Mouse (Mus musculus): ENCODE measurements at regions not wholly inside any gene's neighbourhood (a gene's known extent, or its start where the extent isn't known, plus 50 kb on each side); places are given as distances from the start of the nearest gene placed in this dataset.

DNA sequence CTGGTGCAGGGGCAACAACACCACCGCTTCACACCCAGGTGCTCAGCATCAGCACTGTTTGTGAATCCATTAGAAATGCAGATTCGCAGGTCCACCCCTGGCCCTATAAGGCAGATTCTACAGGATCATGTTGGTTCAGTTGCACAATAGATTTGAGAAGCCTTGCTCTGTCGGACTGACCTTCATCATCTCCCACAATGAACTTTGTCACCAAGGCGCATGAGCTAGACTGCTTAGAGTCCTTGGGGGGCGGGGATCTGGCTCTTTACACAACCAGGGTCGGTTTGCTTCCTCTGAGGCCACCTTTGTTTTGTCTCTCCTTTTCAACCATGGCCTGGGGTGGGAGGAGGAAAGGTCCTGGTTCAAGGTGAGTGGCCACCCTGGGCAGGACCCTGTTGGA is 209.7 kb downstream of the Igsf11 start:
- no peak for DNase-seq (ENCODE audit: low spot score)

DNA sequence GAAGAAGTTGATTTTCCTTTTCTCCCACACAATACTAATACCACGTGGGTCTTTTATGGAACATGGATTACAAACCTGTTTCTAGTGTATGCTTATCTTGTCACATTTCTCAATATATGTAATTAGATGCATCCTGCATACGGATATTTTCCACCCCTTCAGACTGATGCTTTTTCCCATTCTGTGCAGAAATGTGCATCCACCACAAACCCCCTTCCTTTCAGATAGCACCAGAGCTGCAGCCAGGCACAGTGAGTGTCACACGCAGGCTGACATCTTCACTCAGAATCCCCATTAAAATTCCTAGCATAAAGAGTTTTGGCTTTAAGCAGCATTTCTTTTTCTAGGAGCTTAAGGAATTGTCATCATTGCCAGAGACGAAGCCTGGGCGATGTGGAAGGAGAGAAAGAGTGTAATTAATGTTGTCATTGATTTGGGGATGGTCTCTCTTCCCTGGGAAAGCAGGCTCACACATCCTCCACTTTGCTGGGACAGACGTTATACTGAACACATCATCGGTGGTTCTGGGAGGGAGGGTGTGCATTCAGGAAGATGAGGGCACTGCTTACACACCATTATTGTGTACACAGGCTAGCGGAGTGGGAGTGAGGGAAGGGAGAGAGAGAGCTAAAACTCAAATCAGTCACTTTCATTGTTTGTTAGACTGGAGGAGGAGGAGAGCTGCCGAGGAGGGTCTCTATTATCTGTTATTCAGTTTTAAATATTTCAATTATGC is 211.1 kb downstream of the Igsf11 start:
- DNase-seq (ENCODE audit: low spot score): no peak

DNA sequence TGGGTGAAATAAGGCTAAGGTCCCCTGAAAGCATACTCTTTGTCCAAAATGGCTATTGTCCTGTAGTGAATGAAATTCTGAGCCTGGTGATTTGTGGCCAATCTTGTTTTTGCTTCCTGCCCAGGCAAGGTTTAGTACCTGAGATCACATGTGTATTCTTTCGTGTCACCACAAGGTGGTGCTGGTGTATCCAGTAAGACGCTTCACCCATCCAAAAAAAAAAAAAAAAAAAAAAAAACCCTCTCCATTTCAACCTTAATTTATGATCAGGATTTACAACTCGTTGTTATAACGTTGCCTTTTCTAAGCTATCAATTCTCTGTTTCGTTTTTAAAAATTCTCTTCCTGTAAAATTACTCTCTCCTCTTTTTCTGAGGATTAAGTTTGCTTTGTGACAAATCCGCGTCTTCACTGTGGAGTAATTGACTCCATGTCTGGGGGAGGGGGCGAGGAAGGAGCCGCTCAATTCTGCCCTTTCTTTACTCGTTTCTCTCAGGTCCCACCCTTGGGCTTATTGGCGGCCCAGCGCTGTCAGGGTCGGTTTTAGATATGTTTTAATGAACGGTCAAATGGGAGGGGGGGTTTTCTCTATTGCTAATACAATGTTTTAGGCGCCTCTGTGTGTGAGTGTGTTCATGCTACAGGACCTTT is 217.0 kb downstream of the Igsf11 start:
- peak; percentile 36 for DNase-seq (ENCODE audit: low spot score)

DNA sequence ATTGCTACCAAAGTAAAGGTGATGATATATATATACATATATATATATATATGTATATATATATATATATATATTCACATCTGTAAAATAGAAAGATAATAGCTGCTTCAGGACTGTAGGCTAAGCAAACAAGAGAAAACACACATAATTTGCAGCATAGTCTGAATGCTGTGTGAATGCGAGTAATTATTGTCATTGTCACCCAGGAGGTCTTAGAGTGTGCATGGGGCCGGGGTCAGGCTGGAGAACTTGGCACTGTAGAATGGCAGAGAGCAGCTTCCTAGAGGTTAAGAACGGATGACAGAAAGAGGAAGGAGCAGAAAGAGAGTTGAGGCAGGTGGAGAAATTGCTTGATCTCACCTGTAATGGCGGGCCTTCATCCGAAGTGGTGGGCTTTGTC is 217.6 kb downstream of the Igsf11 start:
- no peak for DNase-seq (ENCODE audit: low spot score)

DNA sequence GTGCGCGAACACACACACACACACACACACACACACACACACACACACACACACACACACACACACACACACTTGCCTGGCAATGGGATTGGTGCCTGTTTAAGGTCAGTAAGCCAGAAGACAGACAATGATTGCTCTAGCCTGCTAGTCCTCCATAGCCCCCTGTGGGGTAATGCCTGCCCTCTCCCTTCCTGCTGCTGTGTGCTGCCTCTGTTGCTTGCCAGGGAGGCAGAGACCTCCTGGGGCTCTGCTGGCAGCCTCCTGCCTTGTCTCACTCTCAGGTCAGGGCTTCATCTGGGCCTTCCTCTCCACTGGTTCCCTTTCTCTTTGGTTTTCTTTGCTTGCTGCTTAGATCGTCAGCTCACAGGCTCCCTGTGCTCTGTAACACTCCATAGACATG is 225.6 kb downstream of the Igsf11 start:
- DNase-seq (ENCODE audit: low spot score): no peak

DNA sequence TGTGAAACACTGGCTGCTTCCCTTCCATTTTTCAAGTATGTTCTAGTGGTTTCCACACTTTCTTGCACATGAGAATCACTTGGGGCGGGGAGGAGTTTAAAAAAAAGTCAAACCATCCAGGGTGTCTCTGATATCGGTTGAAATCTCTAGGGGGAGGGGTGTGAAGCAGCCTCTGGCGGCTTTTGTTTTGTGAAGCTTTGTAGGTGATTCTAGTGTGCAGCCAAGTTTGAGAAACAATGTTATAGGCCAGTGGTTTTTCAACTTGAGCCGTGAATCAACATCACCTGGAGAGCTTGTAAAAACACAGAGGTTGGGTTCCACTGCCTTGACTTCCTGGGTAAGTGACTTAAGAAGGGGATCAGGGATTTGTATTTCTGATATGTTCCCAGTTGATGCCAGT is 227.3 kb downstream of the Igsf11 start:
- DNase-seq (ENCODE audit: low spot score): no peak

DNA sequence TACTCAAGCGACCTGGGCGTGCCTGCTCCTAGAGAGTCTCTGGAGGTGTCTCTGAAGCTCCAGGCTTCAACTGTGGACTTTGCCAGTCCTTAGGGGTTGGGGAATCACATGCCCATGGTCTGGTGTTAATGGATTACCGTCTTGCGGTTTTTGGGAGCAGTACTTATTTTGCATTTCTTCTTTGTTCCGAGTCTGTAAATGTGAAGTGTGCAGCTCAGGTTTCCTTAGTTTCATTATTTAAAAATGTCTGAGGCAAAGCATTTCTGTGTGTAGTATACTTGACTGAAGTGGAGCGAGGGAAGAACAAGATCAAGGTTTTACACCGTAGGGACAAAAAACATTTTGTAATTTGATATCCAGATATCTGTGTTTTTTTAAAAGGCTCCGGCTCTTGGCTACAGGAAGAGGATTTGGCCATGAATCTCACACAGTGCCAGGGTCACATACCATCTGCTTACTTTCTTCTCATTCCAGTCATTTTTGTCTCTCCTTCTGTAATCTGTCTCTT is 231.0 kb downstream of the Igsf11 start:
- DNase-seq (ENCODE audit: low spot score): no peak

DNA sequence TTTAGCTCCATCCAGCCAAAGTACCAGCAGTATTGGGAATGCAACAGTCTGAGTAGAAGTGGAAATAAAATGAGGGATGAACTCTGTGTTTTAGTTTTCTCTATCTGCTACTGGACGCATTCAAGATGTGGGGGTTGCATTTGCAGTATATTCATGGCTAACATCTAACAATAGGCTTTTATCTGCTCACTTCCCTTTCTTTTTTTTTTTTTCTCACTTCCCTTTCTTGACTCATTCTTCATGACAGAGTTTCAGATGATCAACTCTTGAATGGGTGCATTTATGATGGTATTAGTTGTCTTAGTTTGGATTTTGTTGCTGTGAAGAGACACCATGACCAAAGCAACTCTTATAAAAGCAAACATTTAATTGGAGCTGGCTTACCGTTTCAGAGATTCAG is 240.0 kb downstream of the Igsf11 start:
- DNase-seq (ENCODE audit: low spot score): no peak

DNA sequence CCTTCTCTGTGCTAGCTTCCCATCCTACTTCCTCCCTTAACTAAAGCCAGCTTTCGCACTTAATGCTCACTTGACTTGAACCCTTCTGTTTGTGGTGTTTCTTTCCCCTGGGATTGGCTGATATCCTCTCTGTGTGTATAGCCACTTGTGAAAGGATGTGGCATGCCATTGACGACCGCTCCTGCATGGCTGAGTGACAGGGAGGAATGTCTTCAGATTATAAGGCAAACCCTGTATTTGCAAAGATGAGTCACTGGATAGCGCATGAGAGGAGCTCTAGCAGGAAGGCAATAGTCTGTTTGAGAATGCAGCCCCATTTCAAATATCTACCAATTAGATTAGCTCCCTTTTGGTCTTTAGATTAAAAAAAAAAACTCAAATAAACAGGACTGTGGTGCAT is 243.3 kb downstream of the Igsf11 start:
- no peak for DNase-seq (ENCODE audit: low spot score)

DNA sequence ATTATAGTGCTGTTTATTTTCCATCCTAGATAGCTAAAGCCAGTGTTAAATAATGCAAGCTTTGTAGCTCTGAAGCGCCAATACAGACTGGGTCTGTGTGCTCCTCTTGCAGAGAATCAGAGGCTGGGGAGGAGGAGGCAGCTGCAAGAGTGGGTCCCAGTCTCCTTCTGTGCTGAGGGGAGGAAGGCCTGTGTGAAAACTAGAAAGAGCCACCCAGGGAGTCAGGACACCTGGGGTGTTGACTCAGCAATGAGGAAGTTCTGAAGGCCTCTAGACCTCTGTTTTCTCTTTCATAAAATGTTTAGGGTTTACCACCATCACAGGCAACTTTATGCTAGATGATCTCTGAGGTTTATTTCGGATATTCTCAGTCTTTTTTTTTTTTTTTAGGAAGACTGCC is 254.7 kb downstream of the Igsf11 start:
- no peak for DNase-seq (ENCODE audit: low spot score)

DNA sequence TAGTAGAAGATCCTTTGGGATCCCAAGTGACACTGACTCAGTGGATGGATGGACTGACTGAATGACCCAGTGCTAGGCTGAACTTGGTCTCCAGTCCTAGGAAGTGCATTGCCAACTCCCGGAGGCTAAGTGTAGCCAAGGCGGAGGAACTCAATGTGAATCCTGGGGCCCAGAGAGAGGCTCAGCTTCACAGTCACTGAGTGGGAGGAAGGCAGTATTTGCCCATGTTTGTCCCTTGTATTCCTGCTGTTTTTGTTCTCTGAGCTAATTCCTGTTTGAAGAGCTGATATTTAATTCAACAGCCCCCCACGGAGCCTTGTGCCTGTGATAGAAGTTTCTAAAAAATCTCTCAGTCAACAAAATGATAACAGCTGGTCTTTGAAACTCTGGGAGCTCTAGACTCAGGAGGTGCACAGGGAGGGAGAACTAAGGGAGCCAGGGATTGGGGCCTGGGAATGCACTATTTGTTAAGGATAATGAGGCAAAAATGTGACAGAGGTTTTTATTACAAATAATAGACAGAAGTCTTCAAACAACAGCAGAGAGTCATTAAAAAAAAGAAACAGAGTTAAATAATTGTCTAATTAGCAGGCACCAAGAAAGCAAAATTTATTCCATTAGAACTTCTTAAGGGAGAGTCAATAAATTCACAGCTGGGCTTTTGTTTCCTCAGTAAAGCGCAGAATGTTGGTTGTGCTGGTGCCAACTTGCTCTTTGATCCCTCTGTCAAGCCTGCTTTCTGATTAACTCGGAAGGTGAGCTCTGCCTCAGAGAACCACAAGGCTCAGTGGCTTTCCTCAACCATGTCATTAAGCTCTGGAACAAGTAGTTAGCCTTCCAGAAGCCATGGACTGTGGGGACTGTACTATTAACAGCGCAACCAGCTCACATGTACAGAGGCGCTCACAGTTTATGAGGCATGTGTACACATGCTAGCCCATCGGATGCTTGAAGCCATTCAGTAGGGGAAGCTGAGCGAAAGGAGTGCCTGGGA is 259.2 kb downstream of the Igsf11 start:
- no peak for DNase-seq (ENCODE audit: low spot score)

DNA sequence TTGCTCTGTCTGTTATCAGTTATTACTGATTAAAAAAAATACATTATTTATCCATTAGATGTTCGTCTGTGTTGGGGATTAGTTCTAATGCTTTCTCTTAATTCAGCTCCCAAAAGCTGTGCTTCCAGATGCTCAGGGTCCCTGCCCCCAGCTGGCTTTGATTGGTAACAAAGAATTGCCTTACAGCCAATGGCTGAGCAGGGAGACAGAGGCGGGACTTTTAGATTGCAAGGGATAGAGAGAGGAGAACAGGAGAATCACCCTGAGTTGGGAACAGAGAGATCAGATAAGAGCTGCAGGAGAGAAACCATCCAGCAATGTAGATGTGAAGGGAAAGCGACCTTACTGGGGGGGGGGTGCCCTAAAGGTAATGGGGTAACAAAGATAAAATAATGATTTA is 266.4 kb downstream of the Igsf11 start:
- DNase-seq (ENCODE audit: low spot score): no peak

DNA sequence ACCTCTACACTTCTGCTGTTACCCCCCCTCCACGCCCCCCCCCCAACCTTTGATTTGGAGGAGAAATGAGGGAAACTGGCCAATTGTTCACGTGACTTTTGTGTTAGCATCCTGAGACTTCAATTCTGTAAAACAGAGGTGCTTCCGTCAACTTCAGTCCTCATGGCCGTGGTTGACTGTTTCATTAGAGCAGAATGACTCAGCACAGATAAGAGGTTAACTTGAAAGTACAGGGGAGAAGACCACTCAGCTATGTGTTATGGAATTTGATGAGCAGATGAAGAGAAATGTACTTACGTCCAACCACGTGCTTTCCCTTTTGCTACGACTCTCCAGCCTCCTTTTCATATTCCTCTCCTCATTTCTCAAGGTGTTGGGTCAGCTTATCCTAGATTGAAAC is 267.3 kb downstream of the Igsf11 start:
- no peak for DNase-seq (ENCODE audit: low spot score)

DNA sequence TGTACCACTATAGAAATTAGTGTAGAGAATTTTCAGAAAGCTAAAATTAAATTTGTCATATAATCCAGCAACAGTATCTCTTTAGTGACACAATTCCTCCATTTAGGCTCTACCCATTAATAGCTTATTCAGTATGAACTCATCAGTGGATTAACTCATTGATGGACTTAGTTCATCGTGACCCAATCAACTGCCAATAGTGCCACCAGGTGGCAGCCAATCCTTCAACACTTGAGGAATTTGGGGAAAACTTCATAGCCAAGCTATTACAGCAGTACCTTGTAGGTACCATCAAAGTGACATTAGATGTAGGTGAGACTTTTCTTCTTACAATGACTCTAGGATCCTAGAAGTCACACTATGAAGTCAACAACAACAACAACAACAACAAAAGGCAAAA is 270.2 kb downstream of the Igsf11 start:
- DNase-seq (ENCODE audit: low spot score): no peak

DNA sequence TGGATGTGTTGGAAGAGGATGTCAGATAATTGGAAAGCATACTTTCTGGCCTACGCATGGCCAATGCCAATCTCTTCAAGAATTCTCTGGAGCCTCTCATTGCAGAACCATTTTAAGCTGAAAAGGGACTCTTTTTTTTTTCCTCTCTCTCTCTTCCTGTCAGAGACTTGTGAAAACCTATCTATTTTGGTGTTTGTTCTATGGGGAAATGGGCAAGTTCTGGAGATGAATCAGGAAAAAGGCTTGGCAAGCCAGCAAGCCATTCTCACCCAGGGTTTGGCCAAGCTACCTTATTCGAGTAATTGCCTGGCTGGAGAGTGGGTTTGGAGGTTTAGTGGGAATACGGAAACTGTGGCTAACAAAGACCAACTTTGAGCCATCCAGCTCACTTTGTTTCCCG is 299.4 kb downstream of the Igsf11 start:
- DNase-seq (ENCODE audit: low spot score): no peak

DNA sequence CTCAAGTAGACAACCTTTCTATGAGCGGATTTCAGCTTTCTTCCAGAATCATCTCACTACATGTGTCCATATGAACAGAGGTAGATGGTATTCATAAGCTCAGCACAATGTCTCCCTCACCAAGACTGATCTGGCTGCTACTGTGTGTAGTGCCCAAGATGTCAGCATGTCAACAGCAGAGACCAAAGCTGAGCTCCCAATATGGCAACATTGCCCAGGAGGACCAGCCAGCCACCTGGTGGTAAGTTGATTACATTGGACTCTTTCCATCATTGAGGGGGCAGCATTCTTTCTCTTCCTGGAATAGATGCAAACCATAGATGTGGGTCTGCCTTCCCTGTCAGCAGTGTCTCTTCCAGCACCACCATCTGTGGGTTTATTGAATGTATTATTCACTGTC is 303.0 kb downstream of the Igsf11 start:
- DNase-seq (ENCODE audit: low spot score): no peak

DNA sequence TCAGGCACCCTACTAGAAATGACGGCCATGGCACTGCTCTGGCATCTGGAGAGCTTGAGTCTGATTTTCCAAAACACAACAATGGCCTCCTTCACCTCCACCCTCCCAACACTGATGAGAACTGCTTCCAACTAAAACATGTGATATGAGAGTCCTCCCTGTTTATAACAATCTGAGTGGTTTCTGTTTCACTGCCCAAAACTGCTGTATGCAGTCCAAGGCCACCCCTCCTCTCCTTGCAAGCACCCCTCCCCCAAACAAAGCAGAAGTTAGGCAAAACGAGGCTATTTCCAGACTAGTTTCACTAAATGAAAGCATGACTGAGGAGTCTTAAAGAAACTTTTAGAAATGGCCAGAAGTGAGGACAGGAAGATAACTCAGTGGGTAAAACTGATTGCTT is 304.4 kb downstream of the Igsf11 start:
- peak; percentile 3 for DNase-seq (ENCODE audit: low spot score)

DNA sequence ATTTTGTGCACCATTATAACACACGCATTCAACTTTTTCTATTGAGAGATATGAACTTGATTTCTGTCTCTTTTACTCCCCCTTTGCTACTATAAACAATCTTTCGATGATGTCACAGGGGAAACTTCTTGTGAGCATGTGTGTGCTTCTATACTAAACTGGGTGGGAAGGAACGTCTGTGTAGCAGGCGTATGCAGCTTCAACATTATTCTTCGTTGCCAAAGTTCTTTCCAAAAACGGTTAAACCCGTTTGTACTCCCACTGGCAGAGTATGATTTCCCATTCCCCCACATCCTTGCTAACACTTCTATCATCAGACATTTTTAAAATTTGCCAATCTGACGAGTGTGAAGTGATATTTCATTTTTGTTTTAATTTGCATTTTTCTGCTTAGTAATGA is 331.1 kb downstream of the Igsf11 start:
- no peak for DNase-seq (ENCODE audit: low spot score)

DNA sequence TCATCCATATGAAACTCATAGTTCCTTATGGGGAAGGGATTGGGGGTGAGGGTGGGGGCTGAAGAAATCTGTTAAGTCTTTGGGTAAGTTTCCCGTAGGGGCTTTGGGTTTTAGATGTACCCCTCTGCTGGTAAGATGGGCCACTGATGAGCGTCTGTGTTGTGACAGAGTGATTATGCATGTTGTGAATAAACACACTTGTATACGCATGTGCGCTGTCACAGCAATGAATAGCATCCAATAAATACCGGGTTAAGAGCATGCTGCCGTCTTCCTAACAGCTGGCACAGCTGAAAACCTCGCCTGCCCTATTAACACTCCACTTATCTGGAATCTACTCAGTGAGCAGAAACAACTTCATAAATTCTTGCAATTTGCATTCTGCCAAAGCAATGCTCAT is 337.0 kb downstream of the Igsf11 start:
- DNase-seq (ENCODE audit: low spot score): no peak

DNA sequence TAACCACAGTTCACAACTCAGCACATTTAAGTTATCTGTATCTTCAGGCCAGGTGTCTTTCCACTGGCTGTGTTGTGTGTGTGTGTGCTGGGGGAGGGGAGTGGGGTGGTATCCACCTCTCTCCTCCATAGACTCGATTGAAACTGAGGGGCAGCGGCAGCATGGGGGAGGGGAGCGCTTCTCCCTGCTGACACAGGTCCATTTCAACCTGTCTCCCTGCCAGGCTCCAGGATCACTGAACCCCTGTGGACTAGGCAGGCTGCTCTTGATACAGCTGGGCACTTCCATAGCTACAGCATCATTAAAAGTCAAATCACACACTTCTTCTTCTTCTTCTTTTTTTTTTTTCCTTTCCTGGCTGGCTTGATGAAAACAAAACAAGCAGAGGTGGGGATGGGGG is 338.0 kb downstream of the Igsf11 start:
- DNase-seq (ENCODE audit: low spot score): no peak

DNA sequence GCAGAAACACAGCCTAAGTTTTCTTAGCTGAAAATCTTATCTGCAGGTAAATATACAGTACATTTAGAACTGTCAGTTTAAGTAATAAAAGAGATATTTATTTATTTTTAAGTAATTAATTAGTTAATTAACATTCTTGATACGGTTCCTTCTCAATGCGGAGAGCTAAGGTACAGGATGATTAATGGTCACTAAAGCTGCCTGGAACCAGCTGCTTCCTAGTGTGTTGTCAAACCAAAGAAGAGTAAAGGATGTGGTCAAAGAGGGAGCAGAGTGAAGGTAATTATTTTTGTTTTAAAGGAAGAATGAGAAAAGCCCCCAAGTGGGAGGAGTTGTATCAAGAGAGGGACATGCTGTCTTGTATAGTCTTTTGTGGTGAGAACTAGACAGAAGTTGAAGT is 341.8 kb downstream of the Igsf11 start:
- no peak for DNase-seq (ENCODE audit: low spot score)

DNA sequence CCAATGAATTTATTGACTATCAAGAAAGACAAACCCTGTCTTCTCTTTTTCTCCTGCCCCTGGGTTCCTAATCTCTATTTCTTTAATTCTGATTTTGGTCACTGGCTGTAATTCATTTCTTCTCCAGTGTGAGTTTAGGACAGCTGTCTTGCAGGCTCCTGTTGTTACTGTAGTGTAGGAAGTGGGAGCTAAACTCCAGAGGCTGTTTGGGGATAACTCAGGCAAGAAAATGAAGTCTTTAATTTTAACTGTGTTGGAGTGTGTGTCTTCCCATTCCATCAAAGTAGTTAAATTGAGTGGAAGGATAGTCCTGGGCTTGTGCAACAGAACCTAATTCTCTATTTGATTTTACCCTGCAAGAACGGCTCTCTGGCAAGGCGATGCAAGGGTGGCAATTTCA is 381.0 kb downstream of the Igsf11 start:
- no peak for DNase-seq (ENCODE audit: low spot score)

DNA sequence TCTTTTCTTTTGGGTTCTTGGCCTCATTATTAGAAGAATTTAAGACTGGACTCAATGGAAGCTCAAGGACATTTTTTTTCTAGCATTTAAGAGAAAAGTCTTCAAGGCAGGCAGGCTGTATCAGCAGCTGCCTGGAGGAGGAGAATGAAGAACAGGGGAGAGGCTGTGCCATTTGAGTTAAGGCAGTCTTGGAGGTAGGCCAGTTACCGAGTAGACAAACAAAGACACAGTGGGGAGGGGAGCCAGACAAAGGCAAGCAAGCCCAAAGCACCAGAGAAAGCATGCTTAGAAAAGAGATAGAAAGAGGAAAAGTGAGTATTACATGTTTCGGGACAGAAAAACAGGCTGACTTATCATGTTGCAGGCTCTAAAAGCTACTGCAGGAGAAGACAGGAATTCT is 392.0 kb downstream of the Igsf11 start:
- no peak for DNase-seq (ENCODE audit: low spot score)
